Mouse (Mus musculus): ENCODE data around the gene Wdfy3.

GRCm38 (mm10) chr5:102046617-102047116 lies 23.1 kb downstream of the Wdfy3 start:
- TF ChIP-seq CTCF (IDR thresholded peaks at IDR 0.05; ENCODE audit: insufficient read depth, low read length) (no peak), POLR2A (IDR thresholded peaks at IDR 0.05; ENCODE audit: borderline replicate concordance, extremely low read depth, low read depth, low read length) (no peak)

Data from lung, adult 2 months (tissue).